Mouse (Mus musculus) erythroblast, embryonic 14.5 days (primary cell): Measurements from ENCODE around the gene Slc16a13. TPM values are rescaled to one million over a fixed set of nuclear protein-coding genes. Genes with fewer than 3 reads are reported as not detected.
A peak's percentile ranks its signal among the peaks of the same experiment; 100 is the strongest.

Experiments
- H3K27me3 ChIP-seq: 2 replicates; pipeline ENCODE4 v1.6.1; 2012; ENCODE audit warnings: inconsistent platforms; ENCODE audit not compliant: control insufficient read depth
- H3K36me3 ChIP-seq: 2 replicates; pipeline ENCODE4 v1.6.1; 2012; ENCODE audit warnings: mild to moderate bottlenecking, inconsistent platforms; ENCODE audit not compliant: control insufficient read depth
- H3K4me1 ChIP-seq: 2 replicates; pipeline ENCODE4 v1.6.1; 2012; ENCODE audit warnings: inconsistent platforms; ENCODE audit not compliant: control insufficient read depth
- H3K4me3 ChIP-seq: replicated peaks from 2 replicates; pipeline ENCODE3; 2012; ENCODE audit warnings: moderate library complexity, mild to moderate bottlenecking, inconsistent platforms
- H3K9me3 ChIP-seq: 2 replicates; pipeline ENCODE4 v1.6.1; 2012; ENCODE audit warnings: low read length, inconsistent platforms, mixed read lengths; ENCODE audit not compliant: control insufficient read depth
- GATA1 ChIP-seq: IDR thresholded peaks from 2 replicates; pipeline ENCODE4 v1.6.1; 2012; ENCODE audit warnings: low read length, inconsistent platforms, mixed read lengths
- TAL1 ChIP-seq: IDR thresholded peaks from 3 replicates; pipeline ENCODE4 v1.6.1; 2012; ENCODE audit warnings: low read length, inconsistent platforms, mixed read lengths
- polyA plus RNA-seq: library from polyadenylated mRNA; stranded (reverse); fragments of >175 nt; gene quantifications from 2 replicates; pipeline ENCODE4 v1.2.3, GENCODE M21; 2012

Slc16a13 gene
- polyA plus RNA-seq, 1 experiment = 2.3 TPM

DNA sequence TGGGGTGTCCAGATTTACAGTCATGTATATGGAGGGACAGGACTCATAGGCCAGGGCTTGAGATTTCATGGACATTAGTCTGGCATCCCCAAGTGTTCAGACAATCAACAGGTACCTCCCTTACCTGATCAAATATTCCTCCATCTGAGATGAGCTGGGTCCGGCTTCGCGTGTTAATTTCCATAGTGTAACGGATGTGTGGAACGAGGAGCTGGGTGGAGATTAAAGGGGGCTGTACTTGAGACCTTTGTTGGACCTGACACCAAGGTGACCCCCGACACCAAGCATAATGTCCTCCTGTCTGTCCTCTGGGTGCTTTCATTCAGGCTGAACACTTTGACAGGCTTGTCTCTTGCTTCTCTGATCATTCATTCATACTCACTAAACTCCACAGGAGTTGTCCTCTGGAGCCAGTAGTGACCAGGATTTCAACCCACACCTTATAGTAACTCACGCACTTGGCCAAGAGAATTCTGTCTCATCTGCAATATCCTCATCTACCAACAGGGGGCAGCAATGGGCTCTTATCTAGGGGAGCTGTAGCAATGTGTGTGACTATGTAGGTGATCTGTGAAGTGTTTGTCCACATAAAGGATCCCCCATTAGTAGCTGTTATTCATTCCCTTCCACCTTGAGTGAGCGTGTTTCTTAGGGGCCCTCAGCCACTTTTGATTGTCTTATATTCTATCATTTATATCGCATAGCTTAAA lies 26.4 kb upstream of the Slc16a13 start:
- no peak for TF ChIP-seq GATA1
- TF ChIP-seq TAL1 = no peak
- no peaks in the 10 kb centered on the region for H3K9me3 ChIP-seq
- H3K36me3 ChIP-seq = no peaks in the 10 kb centered on the region
- H3K4me1 ChIP-seq = peaks cover 5% of the 10 kb centered on the region; the same call in 1 of the 2 replicates
- no peak overlapping the region for H3K4me3 ChIP-seq
- peaks cover 49% of the 10 kb centered on the region for H3K27me3 ChIP-seq

DNA sequence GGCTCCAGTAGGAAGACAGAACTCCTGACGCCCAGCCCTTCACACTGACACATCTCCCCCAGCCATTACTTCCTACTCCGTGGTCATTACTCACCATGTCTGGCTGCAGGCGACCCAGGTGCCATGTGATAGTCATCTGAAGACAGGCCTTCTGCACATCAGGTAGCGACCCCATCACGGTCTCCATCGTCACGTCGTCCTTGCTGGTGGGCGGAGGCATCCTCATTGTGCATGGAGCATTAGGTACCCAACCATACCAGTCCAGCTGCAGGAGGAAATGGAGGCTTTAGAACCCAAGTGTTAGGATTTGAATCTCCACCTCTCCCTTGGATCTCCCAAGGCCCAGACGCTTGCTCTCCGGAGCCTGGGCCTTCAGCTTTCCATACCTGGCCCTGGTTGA lies 21.7 kb upstream of the Slc16a13 start:
- Histone ChIP-seq H3K9me3 (no peaks in the 10 kb centered on the region), H3K4me1 (peaks cover 29% of the 10 kb centered on the region), H3K36me3 (peaks cover 4% of the 10 kb centered on the region), H3K4me3 (no peak overlapping the region), H3K27me3 (peaks cover 20% of the 10 kb centered on the region)
- TF ChIP-seq GATA1 = no peak
- TF ChIP-seq TAL1 = no peak

DNA sequence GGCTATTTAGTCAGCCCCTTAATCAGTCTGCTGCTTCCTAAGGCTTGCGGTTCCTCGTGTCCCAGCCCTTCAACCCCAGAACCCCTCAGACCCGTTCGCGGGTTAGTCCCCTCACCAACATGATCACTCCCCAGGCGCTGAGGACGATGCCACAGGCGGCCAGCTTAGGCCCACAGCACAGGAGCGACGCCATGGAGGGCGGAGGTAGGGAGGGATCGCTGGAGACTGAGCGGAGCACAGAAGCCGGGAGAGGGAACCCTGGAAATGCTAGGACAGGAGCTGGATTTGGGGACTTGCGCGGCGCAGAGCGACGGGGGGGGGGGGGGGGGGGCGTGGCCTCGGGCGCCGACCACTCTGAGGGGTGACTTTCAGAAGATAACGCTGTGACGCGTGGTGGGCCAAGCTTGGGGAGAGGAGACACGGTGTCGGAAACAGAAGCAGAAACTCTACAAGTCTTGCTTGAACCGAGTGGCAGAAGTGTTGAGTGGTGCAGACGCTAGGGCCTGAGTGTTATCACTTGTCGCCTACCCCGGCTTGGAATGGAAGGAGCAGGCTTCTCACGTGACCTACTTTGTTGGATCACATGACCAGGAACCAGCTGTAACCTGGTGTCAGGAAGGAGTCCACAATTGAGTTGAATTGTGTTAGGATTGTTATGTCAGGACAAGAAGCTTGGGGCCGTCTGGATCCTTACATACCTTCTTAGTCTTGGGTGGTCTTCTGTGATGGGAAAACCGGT lies 18.8 kb upstream of the Slc16a13 start, which contains the start of the genes Gm21988 and Rnasek:
Gene Gm21988 (minus strand): TSS at position 290 of the 739 bp plus-strand sequence.
Gene Rnasek (minus strand): TSS at position 302 of the 739 bp plus-strand sequence.
- peak within 1 kb of the TSS; percentile 88 for H3K4me3 ChIP-seq
- peaks cover 56% of the 10 kb centered on the region for H3K4me1 ChIP-seq
- H3K9me3 ChIP-seq = no peaks in the 10 kb centered on the region
- no peak for TF ChIP-seq TAL1
- TF ChIP-seq GATA1 = no peak; the same call in 1 of the 2 replicates
- H3K36me3 ChIP-seq = peaks cover 26% of the 10 kb centered on the region
- H3K27me3 ChIP-seq = peaks cover 9% of the 10 kb centered on the region

DNA sequence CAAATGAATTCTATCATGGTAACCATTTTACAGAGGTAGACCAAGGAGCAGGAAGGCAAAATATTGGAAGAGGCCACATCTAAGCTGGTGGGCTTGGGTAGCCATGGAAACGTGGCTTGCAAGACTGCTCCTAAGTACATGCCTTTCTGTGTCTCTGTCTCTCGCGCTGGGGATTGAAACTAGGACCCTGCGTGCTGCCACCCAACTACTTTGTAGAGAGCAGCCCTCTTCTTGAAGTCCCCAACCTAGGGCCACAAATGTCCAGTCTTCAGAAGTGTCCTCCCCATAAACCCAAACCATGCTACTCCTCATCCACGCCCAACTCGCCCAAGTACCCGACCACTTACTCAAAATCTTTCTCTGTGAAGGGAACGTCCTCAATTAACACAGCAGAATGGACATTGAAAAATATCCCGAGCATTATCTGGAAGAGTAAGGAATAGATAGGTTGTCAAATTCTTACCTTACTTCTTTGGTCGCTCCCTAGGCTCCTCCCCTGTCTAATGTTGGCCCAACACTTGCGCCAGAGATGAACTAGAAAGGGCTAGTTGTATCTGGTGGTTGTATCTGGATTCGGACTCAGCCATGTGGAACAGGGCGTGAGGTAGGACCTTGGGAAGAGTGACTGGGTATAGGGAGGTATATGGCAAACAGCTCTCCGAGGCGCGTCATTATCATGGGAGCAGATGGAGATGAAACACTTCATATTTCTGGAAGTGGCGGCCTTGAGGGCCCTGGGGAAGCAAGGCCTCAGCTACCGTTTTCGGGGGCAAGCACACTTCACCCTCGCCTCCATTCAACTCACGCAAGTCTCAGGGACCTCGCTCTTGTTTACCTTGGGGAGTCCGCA lies 18.0 kb upstream of the Slc16a13 start:
- peaks cover 65% of the 10 kb centered on the region for H3K4me1 ChIP-seq
- TF ChIP-seq GATA1 = no peak
- TF ChIP-seq TAL1 = no peak
- no peaks in the 10 kb centered on the region; the same call in 1 of the 2 replicates for H3K27me3 ChIP-seq
- H3K4me3 ChIP-seq = peak overlapping the region; percentile 88
- H3K36me3 ChIP-seq = peaks cover 34% of the 10 kb centered on the region
- no peaks in the 10 kb centered on the region for H3K9me3 ChIP-seq

DNA sequence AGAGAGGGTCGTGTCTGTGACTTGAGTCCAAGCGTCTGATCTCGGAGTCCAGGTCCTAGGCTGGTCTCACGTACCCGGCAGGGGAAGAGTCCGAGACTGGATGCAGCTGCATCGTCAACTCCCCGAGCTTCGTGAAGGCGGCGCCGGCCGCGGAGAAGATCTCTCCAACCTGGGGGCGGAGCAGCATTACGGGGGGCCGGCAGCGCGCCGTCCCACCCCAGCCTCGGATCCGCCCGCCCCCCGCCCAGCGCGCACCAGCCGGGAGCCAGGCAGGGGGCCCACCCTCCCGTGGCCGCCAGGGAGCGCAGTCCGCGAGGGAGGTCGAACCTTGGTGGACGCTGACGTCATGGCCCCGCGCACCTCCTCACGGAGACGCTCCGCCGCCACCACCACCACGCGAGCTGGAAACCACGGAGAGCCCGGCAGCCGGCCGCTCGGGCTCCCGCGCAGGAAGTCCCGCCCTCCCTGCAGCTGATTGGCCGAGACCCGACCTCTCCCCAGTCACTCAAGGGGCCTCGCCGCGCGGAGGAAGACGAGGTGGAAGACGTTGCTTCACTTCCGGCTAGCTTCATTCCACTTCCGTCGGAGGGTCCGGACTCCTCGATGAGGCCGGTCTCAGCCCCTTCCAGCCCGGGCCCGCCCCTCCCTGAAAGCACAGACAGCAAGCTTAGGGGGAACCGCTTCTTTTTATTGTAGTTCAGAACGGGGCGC lies 16.7 kb upstream of the Slc16a13 start, which contains the start of gene 0610010K14Rik:
Gene 0610010K14Rik (minus strand): TSS at position 458 of the 711 bp plus-strand sequence.
- Histone ChIP-seq H3K4me1 (peaks cover 69% of the 10 kb centered on the region), H3K36me3 (peaks cover 34% of the 10 kb centered on the region), H3K27me3 (no peaks in the 10 kb centered on the region; the same call in 1 of the 2 replicates), H3K4me3 (peak within 1 kb of the TSS; percentile 88), H3K9me3 (no peaks in the 10 kb centered on the region)
- TF ChIP-seq TAL1 (no peak), GATA1 (no peak)

DNA sequence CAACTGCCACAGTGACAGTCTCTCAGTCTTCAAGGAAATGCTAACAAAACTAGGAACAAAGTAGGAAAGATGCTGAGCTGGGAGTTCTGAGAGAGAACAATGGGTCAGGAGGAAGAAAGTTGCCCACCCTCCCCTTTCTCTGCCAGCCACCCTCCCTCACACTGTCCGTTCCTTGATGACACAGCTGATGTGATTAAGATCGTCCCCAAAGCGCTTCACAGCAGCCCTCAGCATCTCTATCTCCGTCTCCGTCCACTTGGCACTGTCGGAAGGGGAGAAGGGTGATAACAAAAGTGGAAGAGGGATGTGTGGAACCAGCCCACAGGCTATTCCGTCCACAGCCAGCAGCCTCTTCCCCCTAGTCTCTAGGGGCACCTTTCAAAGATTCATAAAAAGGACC lies 15.9 kb upstream of the Slc16a13 start:
- peak overlapping the region; percentile 88 for H3K4me3 ChIP-seq
- no peaks in the 10 kb centered on the region for H3K9me3 ChIP-seq
- peaks cover 74% of the 10 kb centered on the region for H3K4me1 ChIP-seq
- peaks cover 34% of the 10 kb centered on the region for H3K36me3 ChIP-seq
- H3K27me3 ChIP-seq = no peaks in the 10 kb centered on the region; the same call in 1 of the 2 replicates
- TF ChIP-seq GATA1 (no peak), TAL1 (no peak)

DNA sequence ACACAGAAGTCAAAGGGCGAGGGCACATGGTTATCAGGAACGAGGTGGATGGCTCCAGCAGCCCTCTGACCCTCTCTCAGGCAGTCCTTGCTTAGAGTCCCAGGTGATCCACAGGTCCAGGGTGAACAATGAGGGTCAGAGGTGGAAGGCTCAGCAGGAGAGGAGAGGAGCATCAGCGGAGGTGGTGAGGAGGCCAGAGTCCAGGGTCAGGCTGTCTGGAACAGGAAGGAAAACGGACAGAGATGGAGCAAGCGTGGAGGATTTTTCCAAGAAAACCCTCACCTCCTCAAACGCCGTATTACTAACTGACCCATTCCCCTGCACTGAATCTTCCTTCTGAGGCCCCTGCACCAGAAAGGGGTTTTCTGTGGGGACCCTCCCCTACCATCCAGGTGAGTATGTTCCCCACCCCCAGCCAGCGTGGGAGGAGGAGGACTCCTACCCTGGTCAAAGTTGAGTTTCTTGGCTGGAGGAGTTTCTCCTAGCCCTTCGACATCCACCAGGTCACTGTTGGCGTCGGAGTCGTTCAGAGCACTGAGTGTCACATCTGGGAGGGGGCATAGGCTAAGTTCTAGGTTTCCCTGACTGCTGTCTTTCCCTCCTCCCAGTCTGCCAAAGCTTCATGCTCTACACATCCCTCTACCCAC lies 14.5 kb upstream of the Slc16a13 start:
- peaks cover 34% of the 10 kb centered on the region for H3K36me3 ChIP-seq
- H3K4me1 ChIP-seq = peaks cover 71% of the 10 kb centered on the region
- H3K4me3 ChIP-seq = no peak overlapping the region
- TF ChIP-seq TAL1 (no peak), GATA1 (no peak)
- H3K9me3 ChIP-seq = no peaks in the 10 kb centered on the region
- peaks cover 3% of the 10 kb centered on the region for H3K27me3 ChIP-seq

DNA sequence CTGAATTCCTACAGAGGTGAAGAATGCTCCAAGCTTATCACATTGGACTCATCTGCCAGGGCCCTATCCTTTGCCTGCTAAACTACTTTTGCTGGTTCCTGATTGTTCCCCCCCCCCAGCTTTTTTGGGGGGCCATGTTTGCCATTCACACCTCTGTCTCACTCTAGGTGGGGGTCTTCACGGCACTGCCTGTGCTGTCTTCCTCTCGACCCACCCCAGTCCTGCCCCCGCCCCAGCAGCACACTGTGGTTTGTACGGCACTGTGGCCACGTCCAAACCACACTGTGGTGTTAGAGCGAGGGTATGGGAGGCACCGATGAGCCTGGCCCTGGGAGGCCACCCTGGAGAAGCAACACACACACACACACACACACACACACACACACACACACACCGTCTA lies 13.6 kb upstream of the Slc16a13 start:
- Histone ChIP-seq H3K36me3 (peaks cover 34% of the 10 kb centered on the region), H3K27me3 (peaks cover 11% of the 10 kb centered on the region), H3K4me1 (peaks cover 74% of the 10 kb centered on the region), H3K4me3 (no peak overlapping the region), H3K9me3 (no peaks in the 10 kb centered on the region)
- TF ChIP-seq TAL1 = no peak
- TF ChIP-seq GATA1 = no peak
